Mouse (Mus musculus) CH12.LX (cell line): Measurements from ENCODE around the gene Rps6ka5. TPM values are rescaled to one million over a fixed set of nuclear protein-coding genes. Genes with fewer than 3 reads are reported as not detected.

ENCODE experiments used
- DNase-seq: peaks from one replicate; pipeline ENCODE4 v3.0.0-alpha.2; 2013; ENCODE audit errors: extremely low read depth
- H3K27ac ChIP-seq: 2 replicates; pipeline ENCODE4 v1.5.1; 2012; ENCODE audit warnings: low read depth, mild to moderate bottlenecking, control low read depth, moderate library complexity; ENCODE audit not compliant: insufficient read depth
- H3K27me3 ChIP-seq: replicated peaks from 2 replicates; pipeline ENCODE3; 2012; ENCODE audit warnings: inconsistent platforms
- H3K36me3 ChIP-seq, 2 experiments: replicated peaks in 1 of 2; 2 replicates each; pipeline versions ENCODE3 to v1.6.1; 2012; ENCODE audit warnings: inconsistent platforms in 1 of 2, low read length in 1 of 2, mild to moderate bottlenecking in 1 of 2, mixed read lengths in 1 of 2, moderate library complexity in 1 of 2; ENCODE audit not compliant: control insufficient read depth in 1 of 2, insufficient read depth in 1 of 2
- H3K4me1 ChIP-seq, 2 experiments: 2 replicates each; pipeline ENCODE4 v1.6.1; 2012; ENCODE audit warnings: inconsistent platforms in 1 of 2, moderate library complexity in 1 of 2; ENCODE audit not compliant: insufficient read depth in 2 of 2, control insufficient read depth in 1 of 2
- H3K4me2 ChIP-seq: 2 replicates; pipeline ENCODE4 v1.6.1; 2012; ENCODE audit warnings: low read depth, mild to moderate bottlenecking, control low read depth; ENCODE audit not compliant: poor library complexity, insufficient read depth, severe bottlenecking
- H3K4me3 ChIP-seq, 3 experiments: fragments of 150-350 bp in 1 of 3; sonication (generic) in 1 of 3; replicated peaks in 1 of 3; 2 replicates each; pipeline versions ENCODE3 to v1.5.1; 2011 to 2012; ENCODE audit warnings: low read depth in 2 of 3, low read length in 2 of 3, mild to moderate bottlenecking in 2 of 3, moderate library complexity in 2 of 3, control low read depth in 1 of 3, improper control_type of control experiment in 1 of 3, inconsistent platforms in 1 of 3, mixed read lengths in 1 of 3; ENCODE audit not compliant: poor library complexity in 1 of 3
- H3K79me2 ChIP-seq: replicated peaks from 2 replicates; pipeline ENCODE4 v1.6.1; 2012; ENCODE audit warnings: mild to moderate bottlenecking, moderate library complexity; ENCODE audit not compliant: control insufficient read depth, poor library complexity, insufficient read depth, severe bottlenecking; ENCODE audit errors: extremely low read depth
- H3K9ac ChIP-seq: 2 replicates; pipeline ENCODE4 v1.6.1; 2012; ENCODE audit warnings: low read depth, mild to moderate bottlenecking, control low read depth, moderate library complexity; ENCODE audit not compliant: insufficient read depth
- H3K9me3 ChIP-seq: replicated peaks from 2 replicates; pipeline ENCODE3; 2012; ENCODE audit warnings: low read length, inconsistent platforms, mixed read lengths
- CHD1 ChIP-seq: IDR thresholded peaks from 2 replicates; pipeline ENCODE4 v1.6.1; 2012; ENCODE audit warnings: low read depth, low read length, improper control_type of control experiment, inconsistent platforms
- EP300 ChIP-seq: IDR thresholded peaks from 2 replicates; pipeline ENCODE4 v1.6.1; 2011; ENCODE audit warnings: low read length, improper control_type of control experiment
- ETS1 ChIP-seq: conservative IDR thresholded peaks from 2 replicates; pipeline ENCODE4 v1.6.1; 2012; ENCODE audit warnings: low read depth, mild to moderate bottlenecking, inconsistent platforms, low read length, improper control_type of control experiment, moderate library complexity
- IRF4 ChIP-seq: IDR thresholded peaks from 2 replicates; pipeline ENCODE4 v1.6.1; 2014; ENCODE audit warnings: low read depth, mild to moderate bottlenecking, inconsistent platforms, low read length, improper control_type of control experiment
- MEF2A ChIP-seq: IDR thresholded peaks from 2 replicates; pipeline ENCODE4 v1.6.1; 2014; ENCODE audit warnings: low read depth, mild to moderate bottlenecking, inconsistent platforms, low read length, improper control_type of control experiment, borderline replicate concordance
- MYC ChIP-seq: IDR thresholded peaks from 2 replicates; pipeline ENCODE4 v1.6.1; 2011; ENCODE audit warnings: low read depth, mild to moderate bottlenecking, improper control_type of control experiment, low read length
- NELFE ChIP-seq: IDR thresholded peaks from 2 replicates; pipeline ENCODE4 v1.6.1; 2011; ENCODE audit warnings: low read depth, low read length, improper control_type of control experiment
- POLR2A ChIP-seq: IDR thresholded peaks from 2 replicates; pipeline ENCODE4 v1.6.1; 2011; ENCODE audit warnings: low read depth, mild to moderate bottlenecking, improper control_type of control experiment, low read length
- POLR2AphosphoS2 ChIP-seq: IDR thresholded peaks from 2 replicates; pipeline ENCODE4 v1.6.1; 2011; ENCODE audit warnings: low read depth, low read length, improper control_type of control experiment
- RCOR1 ChIP-seq: conservative IDR thresholded peaks from 2 replicates; pipeline ENCODE4 v1.6.1; 2012; ENCODE audit warnings: low read depth, mild to moderate bottlenecking, inconsistent platforms, low read length, improper control_type of control experiment
- TCF12 ChIP-seq: IDR thresholded peaks from 2 replicates; pipeline ENCODE4 v1.6.1; 2014; ENCODE audit warnings: low read depth, mild to moderate bottlenecking, inconsistent platforms, low read length, improper control_type of control experiment
- UBTF ChIP-seq: IDR thresholded peaks from 2 replicates; pipeline ENCODE4 v1.6.1; 2012; ENCODE audit warnings: low read depth, mild to moderate bottlenecking, inconsistent platforms, low read length, improper control_type of control experiment, moderate library complexity
- USF1 ChIP-seq: IDR thresholded peaks from 2 replicates; pipeline ENCODE4 v1.6.1; 2014; ENCODE audit warnings: low read depth, mild to moderate bottlenecking, inconsistent platforms, low read length, improper control_type of control experiment
- USF2 ChIP-seq: conservative IDR thresholded peaks from 2 replicates; pipeline ENCODE4 v1.6.1; 2011; ENCODE audit warnings: low read depth, low read length, improper control_type of control experiment
- ZC3H11A ChIP-seq: IDR thresholded peaks from 2 replicates; pipeline ENCODE4 v1.6.1; 2012; ENCODE audit warnings: low read depth, mild to moderate bottlenecking, inconsistent platforms, low read length, improper control_type of control experiment
- ZKSCAN1 ChIP-seq: IDR thresholded peaks from 2 replicates; pipeline ENCODE4 v1.6.1; 2012; ENCODE audit warnings: low read depth, inconsistent platforms, low read length, improper control_type of control experiment, borderline replicate concordance
- ZMIZ1 ChIP-seq: IDR thresholded peaks from 2 replicates; pipeline ENCODE4 v1.6.1; 2012; ENCODE audit warnings: low read depth, mild to moderate bottlenecking, inconsistent platforms, low read length, improper control_type of control experiment
- dilution Hi-C: fragments of 300-500 bp; cut with MboI; formaldehyde crosslinking; loops from 2 replicates; pipeline ENCODE4 v1.14.3; 2020; ENCODE audit warnings: low sequenced_read_pairs; ENCODE audit not compliant: extremely low pct_unique_long_range_greater_than_20kb, extremely low pct_ligation_motif_present
- in situ Hi-C: fragments of 300-500 bp; cut with MboI; formaldehyde crosslinking; loops from 3 replicates; pipeline ENCODE4 v1.14.3; 2019; ENCODE audit warnings: low sequenced_read_pairs, low pct_ligation_motif_present, low pct_unique_long_range_greater_than_20kb, mixed read lengths
- polyA plus RNA-seq: library from polyadenylated mRNA; unstranded; fragments of >175 nt; gene quantifications from 2 replicates; pipeline ENCODE4 v1.2.1, GENCODE M21; 2012; ENCODE audit warnings: low read depth; ENCODE audit not compliant: insufficient read length
- total RNA-seq, 2 experiments: library from RNA; depleted of rRNA; stranded (reverse); fragments of 300-350 nt in 1 of 2; fragments of >200 nt in 1 of 2; gene quantifications; 2 replicates each; pipeline ENCODE4 v1.2.3; 2012 to 2014

The Rps6ka5 gene
- total and polyA plus RNA-seq, 3 experiments = 2.9 to 6.2 (median 4.8) TPM

GRCm38 (mm10) chr12:100680676-100681075 lies 46.1 kb downstream of the Rps6ka5 start:
- peaks cover 0 to 19% of the 10 kb centered on the region in 2 experiments for H3K36me3 ChIP-seq
- H3K4me3 ChIP-seq = no peak overlapping the region
- dilution Hi-C loops = no loop called here
- H3K4me2 ChIP-seq = no peak overlapping the region
- H3K27me3 ChIP-seq = no peaks in the 10 kb centered on the region
- TF ChIP-seq POLR2A = no peak
- TF ChIP-seq ZC3H11A = no peak
- no peak for TF ChIP-seq CHD1
- TF ChIP-seq ETS1 = no peak
- TF ChIP-seq IRF4 = no peak
- no peak for TF ChIP-seq UBTF
- TF ChIP-seq ZMIZ1 = no peak
- no peak for TF ChIP-seq USF1
- no peak for TF ChIP-seq RCOR1
- TF ChIP-seq MEF2A = no peak
- no peak for TF ChIP-seq EP300
- TF ChIP-seq POLR2AphosphoS2 = no peak
- no peak for TF ChIP-seq ZKSCAN1
- no peak overlapping the region for H3K9ac ChIP-seq
- peaks cover 6 to 30% of the 10 kb centered on the region in 2 experiments for H3K4me1 ChIP-seq
- no peaks in the 10 kb centered on the region for H3K79me2 ChIP-seq
- no peak overlapping the region for H3K27ac ChIP-seq
- no peaks in the 10 kb centered on the region for H3K9me3 ChIP-seq
- no peak for DNase-seq
- in situ Hi-C loops = no loop called here

GRCm38 (mm10) chr12:100670647-100671199 lies 56.1 kb downstream of the Rps6ka5 start:
- Histone ChIP-seq H3K9ac (no peak overlapping the region), H3K79me2 (no peaks in the 10 kb centered on the region), H3K9me3 (no peaks in the 10 kb centered on the region), H3K4me3 (no peak overlapping the region), H3K27me3 (no peaks in the 10 kb centered on the region), H3K4me1 (peaks cover 0 to 16% of the 10 kb centered on the region in 2 experiments; a peak in 2 of 4 replicates), H3K4me2 (no peak overlapping the region), H3K27ac (no peak overlapping the region), H3K36me3 (peaks cover 0 to 13% of the 10 kb centered on the region in 2 experiments)
- dilution Hi-C loops = no loop called here
- no peak for DNase-seq
- in situ Hi-C loops = no loop called here
- TF ChIP-seq ZC3H11A = no peak
- no peak for TF ChIP-seq EP300
- TF ChIP-seq NELFE = no peak
- TF ChIP-seq POLR2A = no peak
- no peak for TF ChIP-seq RCOR1
- TF ChIP-seq IRF4 = no peak
- TF ChIP-seq TCF12 = no peak
- TF ChIP-seq MYC = no peak
- TF ChIP-seq ETS1 = no peak
- TF ChIP-seq USF2 = no peak
